Mouse (Mus musculus): ENCODE measurements around the gene Trim6.

- no peak for TF ChIP-seq POLR2A (IDR thresholded peaks at IDR 0.05; ENCODE audit: insufficient read depth, low read depth, low read length)
- TF ChIP-seq CTCF (IDR thresholded peaks at IDR 0.05): no peak
- no peak for TF ChIP-seq EP300 (IDR thresholded peaks at IDR 0.05; ENCODE audit: insufficient read depth, low read depth, low read length)
These were observed 35.3 kb upstream of the Trim6 start, which contains the start of gene Olfr648 for GRCm38 (mm10) chr7:104183292-104183691.

Measured in heart, adult 2 months (tissue).